Mouse (Mus musculus) forebrain, embryonic 11.5 days (tissue): ENCODE measurements at regions not wholly inside any gene's neighbourhood (a gene's known extent, or its start where the extent isn't known, plus 50 kb on each side); places are given as distances from the start of the nearest gene placed in this dataset.

Experiments used
- ATAC-seq: fragments of 200-750 bp; cut with Nextera tagmentation; replicated peaks from 2 replicates; pipeline ENCODE4 v1.8.0; 2017; ENCODE audit warnings: moderate TSS enrichment; ENCODE audit not compliant: low FRiP score
- DNase-seq: peaks from one replicate; pipeline ENCODE4 v3.0.0-alpha.2; 2017; ENCODE audit warnings: low spot score
- H3K27ac ChIP-seq: fragments of 300-500 bp; sonication (generic); 2 replicates; pipeline ENCODE4 v1.5.1; 2014; ENCODE audit warnings: low read depth, low read length
- H3K27me3 ChIP-seq: fragments of 300-500 bp; sonication (generic); 2 replicates; pipeline ENCODE4 v1.6.1; 2014; ENCODE audit warnings: mild to moderate bottlenecking, low read length, mixed read lengths; ENCODE audit not compliant: control insufficient read depth, insufficient read depth
- H3K36me3 ChIP-seq: fragments of 300-500 bp; sonication (generic); 2 replicates; pipeline ENCODE4 v1.6.1; 2014; ENCODE audit warnings: mild to moderate bottlenecking, low read length, moderate library complexity, mixed read lengths; ENCODE audit not compliant: control insufficient read depth, insufficient read depth
- H3K4me1 ChIP-seq: fragments of 300-500 bp; sonication (generic); replicated peaks from 2 replicates; pipeline ENCODE4 v1.6.1; 2014; ENCODE audit warnings: low read length, mixed read lengths; ENCODE audit not compliant: control insufficient read depth, insufficient read depth
- H3K4me2 ChIP-seq: fragments of 300-500 bp; sonication (generic); 2 replicates; pipeline ENCODE4 v1.6.1; 2014; ENCODE audit warnings: low read depth, mild to moderate bottlenecking, low read length, moderate library complexity, mixed read lengths; ENCODE audit not compliant: severe bottlenecking
- H3K4me3 ChIP-seq: fragments of 300-500 bp; sonication (generic); 2 replicates; pipeline ENCODE4 v1.5.1; 2014; ENCODE audit warnings: low read depth, low read length
- H3K9ac ChIP-seq: fragments of 300-500 bp; sonication (generic); 2 replicates; pipeline ENCODE4 v1.6.1; 2014; ENCODE audit warnings: low read length
- H3K9me3 ChIP-seq: fragments of 300-500 bp; sonication (generic); 2 replicates; pipeline ENCODE4 v1.6.1; 2016; ENCODE audit warnings: low read length, mixed read lengths; ENCODE audit not compliant: control insufficient read depth
- WGBS: fragments of 180-500 bp; shearing (Covaris S2); extraction: QIAGEN DNeasy Blood & Tissue Kit; methylation state at CpG from one replicate; pipeline ENCODE4 v1.1.7; 2014; 5-methylcytosine and 5-hydroxymethylcytosine counted together

- Histone ChIP-seq H3K4me3 (no peak overlapping the region), H3K4me1 (0 out of 2 replicates have a peak, but pooled peaks cover 3% of the 10 kb centered on the region), H3K36me3 (no peaks in the 10 kb centered on the region), H3K4me2 (peak overlapping the region; percentile 5; the same call in 1 of the 2 replicates), H3K27ac (no peak overlapping the region), H3K9ac (no peak overlapping the region), H3K27me3 (no peaks in the 10 kb centered on the region), H3K9me3 (no peaks in the 10 kb centered on the region)
- ATAC-seq (peak; percentile 54), DNase-seq (no peak)
- WGBS: 27% methylated on average over 13 of the region's 13 CpGs
Observed at GRCm38 (mm10) chr2:10921486-10922450, 250.1 kb upstream of the Prkcq start.

- ATAC-seq (no peak), DNase-seq (no peak)
- Histone ChIP-seq H3K27ac (no peak overlapping the region), H3K27me3 (no peaks in the 10 kb centered on the region), H3K9ac (no peak overlapping the region), H3K36me3 (no peaks in the 10 kb centered on the region), H3K9me3 (no peaks in the 10 kb centered on the region), H3K4me3 (no peak overlapping the region), H3K4me2 (no peak overlapping the region), H3K4me1 (peaks cover 3% of the 10 kb centered on the region; the same call in 1 of the 2 replicates)
- 77% methylated on average over 4 of the region's 4 CpGs for WGBS
Observed at GRCm38 (mm10) chr2:10923984-10924383, 247.9 kb upstream of the Prkcq start.

- DNase-seq (no peak), ATAC-seq (no peak)
- H3K27ac ChIP-seq: no peak overlapping the region
- no peaks in the 10 kb centered on the region for H3K27me3 ChIP-seq
- H3K36me3 ChIP-seq: no peaks in the 10 kb centered on the region
- no peaks in the 10 kb centered on the region for H3K9me3 ChIP-seq
- 47% methylated on average over 7 of the region's 7 CpGs for WGBS
- H3K4me2 ChIP-seq: no peak overlapping the region
- H3K4me1 ChIP-seq: peaks cover 3% of the 10 kb centered on the region; the same call in 1 of the 2 replicates
- no peak overlapping the region for H3K4me3 ChIP-seq
- no peak overlapping the region for H3K9ac ChIP-seq
Observed at GRCm38 (mm10) chr2:10925361-10925760, 246.5 kb upstream of the Prkcq start.

GRCm38 (mm10) chr2:10937405-10937804, 234.5 kb upstream of the Prkcq start:
- no peak overlapping the region for H3K4me3 ChIP-seq
- no peaks in the 10 kb centered on the region for H3K4me1 ChIP-seq
- 80% methylated on average over 1 of the region's 1 CpGs for WGBS
- no peaks in the 10 kb centered on the region for H3K36me3 ChIP-seq
- H3K9ac ChIP-seq: no peak overlapping the region
- ATAC-seq: no peak
- no peak overlapping the region for H3K27ac ChIP-seq
- no peaks in the 10 kb centered on the region for H3K9me3 ChIP-seq
- DNase-seq: no peak
- H3K27me3 ChIP-seq: no peaks in the 10 kb centered on the region
- H3K4me2 ChIP-seq: no peak overlapping the region

- WGBS: 88% methylated on average over 7 of the region's 7 CpGs
- no peak for DNase-seq
Observed at GRCm38 (mm10) chr2:10965224-10965623, 206.7 kb upstream of the Prkcq start.

GRCm38 (mm10) chr2:10966891-10967290, 205.0 kb upstream of the Prkcq start:
- no peaks in the 10 kb centered on the region for H3K4me1 ChIP-seq
- no peak overlapping the region for H3K4me3 ChIP-seq
- no peaks in the 10 kb centered on the region for H3K27me3 ChIP-seq
- no peak overlapping the region for H3K27ac ChIP-seq
- DNase-seq: no peak
- 85% methylated on average over 2 of the region's 2 CpGs for WGBS
- ATAC-seq: no peak
- H3K9me3 ChIP-seq: no peaks in the 10 kb centered on the region
- no peak overlapping the region for H3K4me2 ChIP-seq
- H3K9ac ChIP-seq: no peak overlapping the region
- no peaks in the 10 kb centered on the region for H3K36me3 ChIP-seq

More at GRCm38 (mm10) chr2:10965224-10965623, 206.7 kb upstream of the Prkcq start:
- Histone ChIP-seq H3K27ac (no peak overlapping the region), H3K4me1 (no peaks in the 10 kb centered on the region), H3K9me3 (no peaks in the 10 kb centered on the region), H3K36me3 (no peaks in the 10 kb centered on the region), H3K9ac (no peak overlapping the region), H3K4me3 (no peak overlapping the region), H3K27me3 (no peaks in the 10 kb centered on the region), H3K4me2 (no peak overlapping the region)
- no peak for ATAC-seq

- Histone ChIP-seq H3K4me2 (no peak overlapping the region), H3K27me3 (no peaks in the 10 kb centered on the region), H3K27ac (no peak overlapping the region), H3K4me1 (no peaks in the 10 kb centered on the region), H3K4me3 (no peak overlapping the region), H3K9me3 (no peaks in the 10 kb centered on the region), H3K9ac (no peak overlapping the region), H3K36me3 (no peaks in the 10 kb centered on the region)
- 57% methylated on average over 10 of the region's 10 CpGs for WGBS
- no peak for DNase-seq
- ATAC-seq: no peak
Observed at GRCm38 (mm10) chr2:10969111-10969689, 202.7 kb upstream of the Prkcq start.

GRCm38 (mm10) chr2:10972051-10972450, 199.9 kb upstream of the Prkcq start:
- Histone ChIP-seq H3K9ac (no peak overlapping the region), H3K9me3 (no peaks in the 10 kb centered on the region), H3K4me2 (no peak overlapping the region), H3K27me3 (no peaks in the 10 kb centered on the region), H3K27ac (no peak overlapping the region), H3K4me1 (no peaks in the 10 kb centered on the region), H3K4me3 (no peak overlapping the region), H3K36me3 (no peaks in the 10 kb centered on the region)
- DNase-seq (no peak), ATAC-seq (no peak)
- 77% methylated on average over 3 of the region's 3 CpGs for WGBS
